Mouse (Mus musculus) forebrain, embryonic 14.5 days (tissue): Measurements from ENCODE around the gene Adk. TPM values are rescaled to one million over a fixed set of nuclear protein-coding genes. Genes with fewer than 3 reads are reported as not detected.

Experiments
- ATAC-seq: fragments of 200-750 bp; cut with Nextera tagmentation; 2 replicates; pipeline ENCODE4 v1.8.0; 2017; ENCODE audit warnings: mild to moderate bottlenecking, moderate library complexity
- DNase-seq: peaks from one replicate; pipeline ENCODE4 v3.0.0-alpha.2; 2015; ENCODE audit warnings: low spot score
- H3K27ac ChIP-seq: fragments of 300-500 bp; sonication (generic); 2 replicates; pipeline ENCODE4 v1.5.1; 2014; ENCODE audit warnings: low read depth, mild to moderate bottlenecking, control low read depth, low read length, moderate library complexity
- H3K27me3 ChIP-seq: fragments of 300-500 bp; sonication (generic); replicated peaks from 2 replicates; pipeline ENCODE4 v1.6.1; 2014; ENCODE audit warnings: low read length, control low read depth, mixed read lengths; ENCODE audit not compliant: control insufficient read depth, insufficient read depth
- H3K36me3 ChIP-seq: fragments of 300-500 bp; sonication (generic); 2 replicates; pipeline ENCODE4 v1.6.1; 2014; ENCODE audit warnings: low read length, control low read depth; ENCODE audit not compliant: control insufficient read depth, insufficient read depth
- H3K4me1 ChIP-seq: fragments of 300-500 bp; sonication (generic); 2 replicates; pipeline ENCODE4 v1.6.1; 2014; ENCODE audit warnings: antibody characterized with exemption, low read length, control low read depth; ENCODE audit not compliant: control insufficient read depth, insufficient read depth
- H3K4me2 ChIP-seq: fragments of 300-500 bp; sonication (generic); 2 replicates; pipeline ENCODE4 v1.6.1; 2014; ENCODE audit warnings: mild to moderate bottlenecking, control low read depth, low read length
- H3K4me3 ChIP-seq: fragments of 300-500 bp; sonication (generic); 2 replicates; pipeline ENCODE4 v1.5.1; 2014; ENCODE audit warnings: low read depth, low read length, control low read depth
- H3K9ac ChIP-seq: fragments of 300-500 bp; sonication (generic); 2 replicates; pipeline ENCODE4 v1.6.1; 2014; ENCODE audit warnings: mild to moderate bottlenecking, low read length, control low read depth, moderate library complexity
- H3K9me3 ChIP-seq: fragments of 300-500 bp; sonication (generic); replicated peaks from 2 replicates; pipeline ENCODE4 v1.6.1; 2016; ENCODE audit warnings: low read length, control low read depth, mixed read lengths; ENCODE audit not compliant: control insufficient read depth
- WGBS: fragments of 180-500 bp; shearing (Covaris S2); extraction: QIAGEN DNeasy Blood & Tissue Kit; methylation state at CpG from one replicate; pipeline ENCODE4 v1.1.7; 2014; 5-methylcytosine and 5-hydroxymethylcytosine counted together
- polyA plus RNA-seq: library from polyadenylated mRNA; unstranded; fragments of >200 nt; fragmentation: Nextera tagmentation; extraction: Ambion mirVana; gene quantifications from 2 replicates; pipeline ENCODE4 v1.2.1, GENCODE M21; 2014

Adk gene
- polyA plus RNA-seq, 1 experiment from 2014 or later, result 79.9 TPM

GRCm38 (mm10) chr14:21177781-21178180 lies 125.4 kb downstream of the Adk start:
- ATAC-seq (no peak), DNase-seq (no peak)
- Histone ChIP-seq H3K4me1 (no peaks in the 10 kb centered on the region), H3K9me3 (no peaks in the 10 kb centered on the region), H3K4me2 (no peak overlapping the region), H3K4me3 (no peak overlapping the region), H3K27me3 (no peaks in the 10 kb centered on the region), H3K36me3 (no peaks in the 10 kb centered on the region), H3K9ac (no peak overlapping the region), H3K27ac (no peak overlapping the region)
- 84% methylated on average over 2 of the region's 2 CpGs for WGBS

- DNase-seq (no peak), ATAC-seq (no peak)
- H3K4me1 ChIP-seq, result no peaks in the 10 kb centered on the region
- no peak overlapping the region for H3K9ac ChIP-seq
- H3K27me3 ChIP-seq, result no peaks in the 10 kb centered on the region
- WGBS, result 86% methylated on average over 6 of the region's 6 CpGs
- H3K9me3 ChIP-seq, result no peaks in the 10 kb centered on the region
- no peak overlapping the region for H3K4me3 ChIP-seq
- H3K36me3 ChIP-seq, result no peaks in the 10 kb centered on the region
- H3K4me2 ChIP-seq, result no peak overlapping the region
- H3K27ac ChIP-seq, result no peak overlapping the region
Observed at GRCm38 (mm10) chr14:21178356-21178755, 126.0 kb downstream of the Adk start.

GRCm38 (mm10) chr14:21181053-21181452 lies 128.7 kb downstream of the Adk start:
- no peak for DNase-seq
- Histone ChIP-seq H3K27me3 (no peaks in the 10 kb centered on the region), H3K4me2 (no peak overlapping the region), H3K4me1 (no peaks in the 10 kb centered on the region), H3K4me3 (no peak overlapping the region), H3K9me3 (no peaks in the 10 kb centered on the region), H3K27ac (no peak overlapping the region), H3K36me3 (no peaks in the 10 kb centered on the region), H3K9ac (no peak overlapping the region)
- ATAC-seq, result no peak
- 82% methylated on average over 3 of the region's 3 CpGs for WGBS

- H3K4me2 ChIP-seq, result no peak overlapping the region
- no peaks in the 10 kb centered on the region for H3K27me3 ChIP-seq
- H3K4me3 ChIP-seq, result no peak overlapping the region
- peaks cover 4% of the 10 kb centered on the region for H3K4me1 ChIP-seq
- no peak overlapping the region for H3K27ac ChIP-seq
- H3K36me3 ChIP-seq, result no peaks in the 10 kb centered on the region
- no peak for ATAC-seq
- no peak overlapping the region for H3K9ac ChIP-seq
- DNase-seq, result no peak
- 95% methylated on average over 6 of the region's 6 CpGs for WGBS
- H3K9me3 ChIP-seq, result no peaks in the 10 kb centered on the region
Observed at GRCm38 (mm10) chr14:21191966-21192365, 139.6 kb downstream of the Adk start.

- Histone ChIP-seq H3K27ac (no peak overlapping the region), H3K4me2 (no peak overlapping the region), H3K27me3 (no peaks in the 10 kb centered on the region), H3K4me1 (peaks cover 4% of the 10 kb centered on the region), H3K36me3 (no peaks in the 10 kb centered on the region), H3K9ac (no peak overlapping the region), H3K4me3 (no peak overlapping the region), H3K9me3 (no peaks in the 10 kb centered on the region)
- ATAC-seq, result no peak
- WGBS, result 91% methylated on average over 3 of the region's 3 CpGs
- no peak for DNase-seq
Observed at GRCm38 (mm10) chr14:21192749-21193148, 140.4 kb downstream of the Adk start.

GRCm38 (mm10) chr14:21194336-21194735 lies 142.0 kb downstream of the Adk start:
- no peaks in the 10 kb centered on the region for H3K36me3 ChIP-seq
- H3K9ac ChIP-seq, result no peak overlapping the region
- no peaks in the 10 kb centered on the region for H3K9me3 ChIP-seq
- no peaks in the 10 kb centered on the region for H3K27me3 ChIP-seq
- peak overlapping the region; percentile 44; the same call in 1 of the 2 replicates for H3K27ac ChIP-seq
- H3K4me2 ChIP-seq, result no peak overlapping the region
- DNase-seq (no peak), ATAC-seq (no peak)
- H3K4me3 ChIP-seq, result no peak overlapping the region
- peaks cover 4% of the 10 kb centered on the region for H3K4me1 ChIP-seq
- 44% methylated on average over 6 of the region's 6 CpGs for WGBS

GRCm38 (mm10) chr14:21200850-21201249 lies 148.5 kb downstream of the Adk start:
- no peak overlapping the region for H3K4me2 ChIP-seq
- no peak for ATAC-seq
- WGBS, result 98% methylated on average over 3 of the region's 3 CpGs
- H3K9me3 ChIP-seq, result no peaks in the 10 kb centered on the region
- H3K9ac ChIP-seq, result no peak overlapping the region
- H3K27me3 ChIP-seq, result no peaks in the 10 kb centered on the region
- H3K27ac ChIP-seq, result no peak overlapping the region
- H3K4me3 ChIP-seq, result no peak overlapping the region
- no peak for DNase-seq
- H3K4me1 ChIP-seq, result no peaks in the 10 kb centered on the region
- H3K36me3 ChIP-seq, result no peaks in the 10 kb centered on the region

GRCm38 (mm10) chr14:21206472-21206871 lies 154.1 kb downstream of the Adk start:
- H3K9ac ChIP-seq, result no peak overlapping the region
- H3K27ac ChIP-seq, result no peak overlapping the region
- H3K4me2 ChIP-seq, result no peak overlapping the region
- no peaks in the 10 kb centered on the region for H3K9me3 ChIP-seq
- no peaks in the 10 kb centered on the region for H3K27me3 ChIP-seq
- no peak overlapping the region for H3K4me3 ChIP-seq
- H3K36me3 ChIP-seq, result no peaks in the 10 kb centered on the region
- ATAC-seq (no peak), DNase-seq (no peak)
- no peaks in the 10 kb centered on the region for H3K4me1 ChIP-seq
- 81% methylated on average over 4 of the region's 4 CpGs for WGBS

GRCm38 (mm10) chr14:21221574-21222138 lies 169.3 kb downstream of the Adk start:
- peaks cover 6% of the 10 kb centered on the region for H3K4me1 ChIP-seq
- H3K4me3 ChIP-seq, result no peak overlapping the region
- H3K4me2 ChIP-seq, result no peak overlapping the region
- H3K36me3 ChIP-seq, result no peaks in the 10 kb centered on the region
- DNase-seq (peak; percentile 14), ATAC-seq (no peak)
- H3K9me3 ChIP-seq, result no peaks in the 10 kb centered on the region
- no peak overlapping the region for H3K9ac ChIP-seq
- no peaks in the 10 kb centered on the region for H3K27me3 ChIP-seq
- H3K27ac ChIP-seq, result peak overlapping the region; percentile 27; the same call in 1 of the 2 replicates
- WGBS, result 71% methylated on average over 5 of the region's 5 CpGs
